Mouse (Mus musculus) cerebellum, adult (tissue): ENCODE measurements around the gene Cox7a2l.

Source experiments
- ATAC-seq: cut with Nextera tagmentation; 2 replicates; pipeline ENCODE4 v1.9.2; 2017; ENCODE audit warnings: mild to moderate bottlenecking, moderate library complexity, mixed read lengths; ENCODE audit not compliant: insufficient number of reproducible peaks, low FRiP score, low TSS enrichment

Cox7a2l gene

DNA sequence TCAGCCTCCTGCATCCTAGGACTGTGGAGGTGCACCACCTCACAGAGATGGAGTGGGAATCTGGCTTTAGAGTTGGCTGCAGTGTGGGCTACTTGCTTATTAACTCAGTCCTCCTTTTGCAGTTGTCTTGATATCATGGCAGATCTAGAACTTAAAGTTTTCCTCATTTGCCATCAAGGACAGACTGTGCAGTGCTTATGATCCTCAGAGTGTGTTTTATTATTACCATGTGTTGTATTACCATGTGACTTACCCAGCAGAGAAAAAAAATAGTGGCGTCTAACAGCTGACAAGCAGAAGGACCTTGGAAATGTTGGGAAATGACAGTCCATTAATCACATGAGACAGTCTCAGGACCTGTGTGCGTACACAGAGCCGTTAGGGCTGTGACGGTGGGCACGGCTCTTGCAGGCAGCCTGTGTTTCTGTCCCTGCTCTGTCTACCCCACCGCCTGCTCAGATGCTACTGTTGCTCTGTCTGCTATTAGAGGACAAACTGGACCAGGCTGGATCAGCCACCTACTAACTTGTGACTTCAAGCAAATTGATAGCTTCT lies 50.4 kb downstream of the Cox7a2l start:
- ATAC-seq, result no peak

DNA sequence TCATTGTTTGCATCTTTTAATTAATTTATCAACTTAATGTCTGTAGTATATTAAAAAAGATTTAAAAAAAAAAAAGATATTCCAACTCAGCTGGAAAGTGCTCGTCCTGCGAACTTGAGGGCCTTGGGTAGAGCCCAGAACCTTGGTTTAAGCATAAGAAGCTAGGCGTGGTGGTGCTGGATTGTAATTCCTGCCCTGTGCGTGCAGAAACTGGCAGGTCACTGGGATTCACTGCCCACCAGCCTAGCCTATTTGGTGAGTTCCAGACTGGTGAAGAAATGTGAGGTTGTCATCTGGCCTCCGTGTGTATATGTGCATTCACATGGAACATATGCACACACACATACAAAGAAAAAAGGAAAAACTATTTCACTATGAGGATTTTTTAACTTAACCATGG lies 51.2 kb downstream of the Cox7a2l start:
- no peak for ATAC-seq

DNA sequence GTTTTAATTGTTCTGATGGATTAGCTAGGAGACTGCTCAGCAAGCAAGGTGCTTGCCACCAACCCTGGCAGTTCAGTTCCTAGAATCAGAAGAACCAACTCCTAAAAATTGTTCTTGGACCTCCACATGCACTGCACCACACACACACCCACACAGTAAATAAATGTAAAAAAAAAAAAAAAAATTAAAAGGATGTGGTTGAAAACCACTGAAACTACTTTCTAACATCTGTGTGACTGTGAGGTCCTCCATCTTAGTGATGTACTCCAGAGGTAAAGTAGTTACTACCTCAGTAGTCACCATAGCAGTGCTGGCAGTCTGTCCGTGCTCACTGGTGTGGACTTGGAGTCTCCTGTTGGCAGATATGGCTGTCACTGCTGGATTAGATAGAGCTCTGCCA lies 59.9 kb downstream of the Cox7a2l start:
- no peak for ATAC-seq

DNA sequence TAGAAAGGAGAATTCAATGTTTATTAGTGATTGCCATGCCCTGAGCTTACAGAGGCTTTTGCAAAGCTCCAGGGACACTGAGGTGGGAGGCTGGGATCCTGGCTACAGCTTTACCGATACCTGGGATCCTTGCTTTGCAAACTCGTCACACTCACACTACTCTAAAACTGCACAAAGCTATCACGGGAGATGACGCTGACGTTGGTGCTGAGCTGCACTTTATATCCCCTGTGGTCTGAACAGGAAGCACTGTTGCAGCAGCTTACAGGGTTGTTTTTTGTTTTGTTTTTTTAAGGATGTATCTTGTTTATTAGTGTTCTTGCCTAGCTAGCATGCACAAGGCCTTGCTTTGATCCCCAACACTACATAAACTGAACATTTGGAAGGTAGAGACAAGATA lies 63.5 kb downstream of the Cox7a2l start:
- no peak for ATAC-seq

DNA sequence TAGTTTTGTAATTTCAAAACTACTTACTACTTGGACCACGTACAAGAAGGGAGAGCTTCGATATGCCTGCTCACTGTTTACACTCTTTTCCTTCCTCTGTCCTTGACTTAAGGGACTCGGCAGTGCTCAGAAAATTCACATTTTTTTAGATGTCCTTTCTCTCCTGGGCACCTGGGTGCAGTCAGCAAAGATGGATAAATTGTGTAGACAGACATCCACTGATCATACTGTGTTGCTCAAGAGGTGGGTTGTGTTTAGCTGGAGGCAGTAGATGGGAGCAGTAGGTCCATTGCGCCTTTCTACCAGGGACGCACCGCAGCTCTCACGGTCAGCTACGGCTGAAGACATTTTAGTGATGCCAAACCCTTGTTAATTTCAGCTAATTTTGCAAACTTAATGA lies 64.7 kb downstream of the Cox7a2l start:
- ATAC-seq, result no peak
